Mouse (Mus musculus): Measurements from ENCODE around the gene Moxd1.
"Not testable (repeated sequence)": the region's sequence is repeated elsewhere in the genome, so short reads cannot be mapped to it uniquely, and the experiment has no call there.

DNA sequence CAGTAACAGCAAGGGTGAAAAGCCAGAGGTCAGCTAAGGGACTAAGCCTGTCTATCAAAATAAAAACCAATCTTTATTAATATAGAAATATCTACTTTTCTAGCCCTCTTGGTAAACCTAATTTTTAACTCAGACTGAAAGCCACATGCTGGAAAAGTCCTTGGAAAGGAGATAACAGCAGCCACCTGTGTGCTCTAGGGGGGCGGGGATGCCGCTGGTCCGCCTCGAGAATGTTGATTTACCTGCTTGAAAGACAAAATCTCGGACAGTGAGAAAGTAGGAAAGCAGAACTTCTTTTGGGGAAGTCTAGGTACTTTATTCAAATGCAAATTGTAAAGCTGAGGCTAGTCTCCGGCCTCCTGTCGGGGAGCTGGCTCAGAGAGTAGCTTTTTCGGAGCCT is 103.9 kb downstream of the Moxd1 start:
- not testable (repeated sequence) for TF ChIP-seq CTCF (IDR thresholded peaks at IDR 0.05; ENCODE audit: borderline replicate concordance, control insufficient read depth, extremely low read depth, insufficient read depth, low read length, poor library complexity); POLR2A (IDR thresholded peaks at IDR 0.05; ENCODE audit: control insufficient read depth, extremely low read depth, insufficient read depth, low read length, poor library complexity)
